Mouse (Mus musculus) forebrain, embryonic 10.5 days (tissue): ENCODE results near the gene Nup210. TPM values are rescaled to one million over a fixed set of nuclear protein-coding genes. Genes with fewer than 3 reads are reported as not detected.

Source experiments
- polyA plus RNA-seq: library from polyadenylated mRNA; unstranded; fragments of >200 nt; fragmentation: Nextera tagmentation; extraction: Ambion mirVana; gene quantifications from 2 replicates; pipeline ENCODE4 v1.2.1, GENCODE M21; 2016

Nup210 gene
- polyA plus RNA-seq, 1 experiment from 2014 or later = 41.6 TPM

Other genes with a start within 250 kb of the Nup210 start
- gene Iqsec1, start 128.1 kb downstream of the Nup210 start, polyA plus RNA-seq = 7.4 and 8.7 TPM in 2 replicates
- gene Hdac11, start 39.8 kb upstream of the Nup210 start, polyA plus RNA-seq = 9.5 and 9.8 TPM in 2 replicates
- gene Fbln2, start 95.6 kb upstream of the Nup210 start, polyA plus RNA-seq = 30.5 and 35.4 TPM in 2 replicates